Mouse (Mus musculus): Measurements from ENCODE around the gene Zfp771. TPM values are rescaled to one million over a fixed set of nuclear protein-coding genes. Genes with fewer than 3 reads are reported as not detected.

Zfp771 gene
- polyA plus RNA-seq, 1 experiment from 2014 or later: 15.0 TPM

GRCm38 (mm10) chr7:127296786-127297555 is 52.9 kb downstream of the Zfp771 start:
- peaks cover 14% of the 10 kb centered on the region; the same call in 1 of the 2 replicates for H3K4me1 ChIP-seq (replicated peaks)
- no peak overlapping the region for H3K9ac ChIP-seq
- peak overlapping the region; percentile 36 for H3K4me3 ChIP-seq (replicated peaks)
- no peaks in the 10 kb centered on the region for H3K9me3 ChIP-seq (replicated peaks)
- WGBS (ENCODE audit: insufficient replicate concordance): 53% methylated on average over 5 of the region's 5 CpGs
- peak overlapping the region; percentile 67; the same call in 1 of the 2 replicates for H3K27ac ChIP-seq (replicated peaks)
- no peaks in the 10 kb centered on the region for H3K36me3 ChIP-seq (replicated peaks)
- peak overlapping the region; percentile 41 for H3K4me2 ChIP-seq
- ATAC-seq (ENCODE audit: insufficient read depth): no peak
- no peaks in the 10 kb centered on the region for H3K27me3 ChIP-seq

DNA sequence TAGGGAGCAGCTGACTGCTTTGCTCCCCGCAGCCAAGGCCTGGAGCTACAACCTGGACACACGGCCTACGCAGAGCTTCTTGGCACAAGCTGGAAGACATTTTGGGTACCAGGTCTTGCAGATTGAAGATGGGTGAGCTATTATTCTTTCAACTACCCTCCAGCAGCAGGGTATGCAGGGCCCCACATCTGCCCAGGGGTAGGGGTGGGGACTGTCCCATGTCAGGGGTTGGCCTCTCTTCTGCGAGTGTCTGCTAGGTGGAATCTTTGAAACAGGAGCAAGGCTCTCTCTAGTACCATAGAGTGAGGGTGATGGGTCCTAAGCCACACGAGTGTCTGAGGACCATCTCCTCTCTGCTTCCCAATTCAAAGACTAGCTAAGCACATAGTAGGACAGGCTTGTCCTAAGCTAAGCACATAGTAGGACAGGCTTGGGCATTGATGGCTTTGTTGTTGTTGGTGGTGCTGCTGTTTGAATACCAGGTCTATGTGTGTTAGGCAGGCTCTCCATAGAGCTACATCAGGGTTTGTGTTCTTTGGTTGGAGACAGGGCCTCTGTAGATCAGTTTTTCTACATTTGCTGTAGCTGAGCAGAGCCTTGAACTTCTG is 53.6 kb downstream of the Zfp771 start:
- WGBS (ENCODE audit: insufficient replicate concordance): 59% methylated on average over 5 of the region's 5 CpGs
- no peaks in the 10 kb centered on the region for H3K27me3 ChIP-seq
- no peaks in the 10 kb centered on the region for H3K9me3 ChIP-seq (replicated peaks)
- no peak overlapping the region for H3K9ac ChIP-seq
- H3K4me3 ChIP-seq (replicated peaks): peak overlapping the region; percentile 36; the same call in 1 of the 2 replicates
- no peak overlapping the region for H3K27ac ChIP-seq (replicated peaks)
- peaks cover 14% of the 10 kb centered on the region; the same call in 1 of the 2 replicates for H3K4me1 ChIP-seq (replicated peaks)
- H3K4me2 ChIP-seq: 0 out of 2 replicates have a peak overlapping the region, but pooled peaks have one; percentile 5
- no peaks in the 10 kb centered on the region for H3K36me3 ChIP-seq (replicated peaks)
- no peak for ATAC-seq (ENCODE audit: insufficient read depth)

Other genes with a start within 250 kb of the Zfp771 start
- gene Mvp, start 229.7 kb upstream of the Zfp771 start, polyA plus RNA-seq (2015; fragmentation: Nextera tagmentation; extraction: Ambion mirVana): 9.2 TPM in 2 replicates
- gene Pagr1b, start 227.8 kb upstream of the Zfp771 start, polyA plus RNA-seq (2015; fragmentation: Nextera tagmentation; extraction: Ambion mirVana): not detected in 2 replicates
- gene Pagr1a, start 226.9 kb upstream of the Zfp771 start, polyA plus RNA-seq (2015; fragmentation: Nextera tagmentation; extraction: Ambion mirVana): 32.8 and 39.1 TPM in 2 replicates
- 3.6 and 4.0 TPM in 2 replicates for gene Gm42742, start 223.2 kb upstream of the Zfp771 start, polyA plus RNA-seq (2015; fragmentation: Nextera tagmentation; extraction: Ambion mirVana)
- gene Prrt2, start 223.1 kb upstream of the Zfp771 start, polyA plus RNA-seq (2015; fragmentation: Nextera tagmentation; extraction: Ambion mirVana): 0.13 and 0.56 TPM in 2 replicates
- 38.1 and 45.7 TPM in 2 replicates for gene Maz, start 217.2 kb upstream of the Zfp771 start, polyA plus RNA-seq (2015; fragmentation: Nextera tagmentation; extraction: Ambion mirVana)
- gene Kif22, start 201.8 kb upstream of the Zfp771 start, polyA plus RNA-seq (2015; fragmentation: Nextera tagmentation; extraction: Ambion mirVana): 108 and 111 TPM in 2 replicates
- 0.24 and 0.33 TPM in 2 replicates for gene Zg16, start 156.9 kb upstream of the Zfp771 start, polyA plus RNA-seq (2015; fragmentation: Nextera tagmentation; extraction: Ambion mirVana)
- 8.2 and 9.5 TPM in 2 replicates for gene AI467606, start 152.9 kb upstream of the Zfp771 start, polyA plus RNA-seq (2015; fragmentation: Nextera tagmentation; extraction: Ambion mirVana)
- 65.5 and 76.7 TPM in 2 replicates for gene Qprt, start 122.0 kb upstream of the Zfp771 start, polyA plus RNA-seq (2015; fragmentation: Nextera tagmentation; extraction: Ambion mirVana)
- 6.7 and 6.8 TPM in 2 replicates for gene Spn, start 106.5 kb upstream of the Zfp771 start, polyA plus RNA-seq (2015; fragmentation: Nextera tagmentation; extraction: Ambion mirVana)
- gene Cd2bp2, start 48.2 kb upstream of the Zfp771 start, polyA plus RNA-seq (2015; fragmentation: Nextera tagmentation; extraction: Ambion mirVana): 18.0 and 21.5 TPM in 2 replicates
- 17.1 and 18.2 TPM in 2 replicates for gene Tbc1d10b, start 35.8 kb upstream of the Zfp771 start, polyA plus RNA-seq (2015; fragmentation: Nextera tagmentation; extraction: Ambion mirVana)
- 67.8 and 89.3 TPM in 2 replicates for gene Mylpf, start 35.4 kb upstream of the Zfp771 start, polyA plus RNA-seq (2015; fragmentation: Nextera tagmentation; extraction: Ambion mirVana)
- 6.3 and 6.8 TPM in 2 replicates for gene Zfp553, start 11.2 kb upstream of the Zfp771 start, polyA plus RNA-seq (2015; fragmentation: Nextera tagmentation; extraction: Ambion mirVana)
- 9.4 and 9.7 TPM in 2 replicates for gene Sept1, start 11.1 kb upstream of the Zfp771 start, polyA plus RNA-seq (2015; fragmentation: Nextera tagmentation; extraction: Ambion mirVana)
- gene Dctpp1, start 16.4 kb downstream of the Zfp771 start, polyA plus RNA-seq (2015; fragmentation: Nextera tagmentation; extraction: Ambion mirVana): 74.2 and 84.8 TPM in 2 replicates
- gene Sephs2, start 29.8 kb downstream of the Zfp771 start, polyA plus RNA-seq (2015; fragmentation: Nextera tagmentation; extraction: Ambion mirVana): 162 and 175 TPM in 2 replicates
- 6.2 and 7.3 TPM in 2 replicates for gene Itgal, start 52.0 kb downstream of the Zfp771 start, polyA plus RNA-seq (2015; fragmentation: Nextera tagmentation; extraction: Ambion mirVana)
- gene Zfp768, start 101.3 kb downstream of the Zfp771 start, polyA plus RNA-seq (2015; fragmentation: Nextera tagmentation; extraction: Ambion mirVana): 3.1 and 4.4 TPM in 2 replicates
- 1.8 and 2.3 TPM in 2 replicates for gene Zfp747, start 131.8 kb downstream of the Zfp771 start, polyA plus RNA-seq (2015; fragmentation: Nextera tagmentation; extraction: Ambion mirVana)
- 1.2 and 1.5 TPM in 2 replicates for gene 9130019O22Rik, start 142.9 kb downstream of the Zfp771 start, polyA plus RNA-seq (2015; fragmentation: Nextera tagmentation; extraction: Ambion mirVana)
- 1.3 and 1.5 TPM in 2 replicates for gene E430018J23Rik, start 149.4 kb downstream of the Zfp771 start, polyA plus RNA-seq (2015; fragmentation: Nextera tagmentation; extraction: Ambion mirVana)
- 1.3 and 1.7 TPM in 2 replicates for gene Zfp764, start 162.5 kb downstream of the Zfp771 start, polyA plus RNA-seq (2015; fragmentation: Nextera tagmentation; extraction: Ambion mirVana)
- gene Zfp688, start 177.8 kb downstream of the Zfp771 start, polyA plus RNA-seq (2015; fragmentation: Nextera tagmentation; extraction: Ambion mirVana): 7.3 and 9.1 TPM in 2 replicates
- 2.1 TPM in 2 replicates for gene Zfp689, start 204.9 kb downstream of the Zfp771 start, polyA plus RNA-seq (2015; fragmentation: Nextera tagmentation; extraction: Ambion mirVana)
- 19.8 and 22.4 TPM in 2 replicates for gene Prr14, start 215.3 kb downstream of the Zfp771 start, polyA plus RNA-seq (2015; fragmentation: Nextera tagmentation; extraction: Ambion mirVana)
- 5.5 and 5.6 TPM in 2 replicates for gene Fbrs, start 234.9 kb downstream of the Zfp771 start, polyA plus RNA-seq (2015; fragmentation: Nextera tagmentation; extraction: Ambion mirVana)

Measured in liver, embryonic 15.5 days (tissue).